Mouse (Mus musculus) liver, embryonic 18 days (tissue): Measurements from ENCODE around the gene Lrwd1. TPM values are rescaled to one million over a fixed set of nuclear protein-coding genes. Genes with fewer than 3 reads are reported as not detected.

Experiments
- polyA plus RNA-seq: library from polyadenylated mRNA; depleted of rRNA; stranded (reverse); fragments of >200 nt; gene quantifications from 2 replicates; pipeline ENCODE4 v1.2.3, GENCODE M21; 2012; rRNA removed

Lrwd1 gene
- polyA plus RNA-seq, result 21.1 and 23.3 TPM in 2 replicates

DNA sequence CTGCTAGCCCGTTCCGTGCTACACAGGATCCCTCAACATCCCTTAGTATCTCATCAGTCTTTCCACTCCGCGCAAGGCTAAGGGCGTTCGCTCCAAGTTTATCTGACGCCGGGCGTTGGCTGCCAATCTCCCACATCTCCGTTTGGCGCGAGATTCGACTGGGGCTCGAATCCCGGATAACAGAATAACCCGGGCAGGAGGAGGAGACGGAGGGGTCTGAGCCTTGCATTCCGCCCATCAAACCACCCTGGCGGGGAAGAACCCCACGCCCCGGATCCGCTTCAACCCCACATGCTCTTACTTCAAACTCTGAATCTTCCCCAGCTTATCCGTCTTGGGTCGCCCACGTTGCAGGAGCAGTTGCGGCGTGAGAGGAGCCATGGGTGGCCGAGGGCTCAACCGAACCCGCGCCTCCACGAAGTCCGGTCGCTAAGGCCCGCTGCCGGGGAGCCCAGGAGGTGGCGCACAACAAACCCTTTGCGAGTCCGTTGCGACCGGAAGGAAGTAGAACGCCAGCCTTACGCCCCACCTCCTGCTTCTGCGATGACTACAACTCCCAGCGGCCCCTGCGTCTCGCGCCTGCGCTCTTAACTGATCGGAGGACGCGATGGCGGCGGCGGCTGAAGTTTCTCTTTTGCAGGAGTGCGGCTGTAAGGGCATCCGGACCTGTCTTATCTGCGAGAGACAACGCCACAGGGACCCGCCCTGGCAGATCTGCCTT lies at the start of gene Lrwd1, which contains the start of gene Alkbh4:
TSS of gene Lrwd1 (minus strand) at position 504 of the 721 bp plus-strand sequence.
TSS of gene Alkbh4 (plus strand) at position 576 of the 721 bp plus-strand sequence.

DNA sequence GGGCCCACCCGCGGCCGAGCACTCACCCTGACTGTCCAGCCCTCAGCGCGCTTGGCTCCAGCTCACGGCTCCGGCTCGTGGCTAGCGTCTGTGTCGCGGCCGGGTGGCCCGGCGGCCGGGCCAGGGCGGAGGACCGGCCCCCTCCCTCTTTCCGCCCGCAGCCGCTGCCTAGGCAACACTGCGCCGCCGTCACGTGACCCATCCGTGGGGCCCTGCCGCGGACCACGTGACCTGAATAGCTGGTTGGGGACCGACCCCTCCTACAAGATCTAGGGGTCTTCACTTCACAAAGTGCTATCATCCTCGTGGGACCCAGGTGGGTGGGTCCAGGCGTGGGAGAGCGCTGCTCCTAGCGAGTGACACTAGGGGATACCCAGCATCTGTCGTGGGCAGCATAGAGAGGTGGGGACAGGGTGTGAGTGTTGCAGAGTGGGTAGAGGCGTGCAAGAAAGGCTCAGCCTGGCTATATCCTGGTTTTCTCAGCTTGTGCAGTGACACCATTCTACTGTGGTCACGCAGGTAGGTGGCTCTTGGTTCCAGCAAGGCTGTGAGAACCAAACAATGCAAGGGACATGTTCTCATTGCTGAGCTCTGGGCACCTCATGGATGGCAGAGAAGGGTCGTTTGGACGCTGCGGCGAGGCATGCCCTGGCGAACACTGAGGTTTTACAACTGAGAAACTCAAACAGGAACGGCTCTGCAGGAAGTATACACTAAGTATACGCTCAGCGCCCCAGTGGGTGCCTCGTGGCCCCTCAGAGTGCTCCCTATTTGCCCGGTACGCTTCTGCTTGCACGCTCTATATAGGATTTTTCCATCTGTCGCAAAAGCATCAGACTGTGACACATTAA lies 34.9 kb upstream of the Lrwd1 start, which contains the start of gene Orai2:
TSS of gene Orai2 (minus strand) at position 202 of the 851 bp plus-strand sequence.

DNA sequence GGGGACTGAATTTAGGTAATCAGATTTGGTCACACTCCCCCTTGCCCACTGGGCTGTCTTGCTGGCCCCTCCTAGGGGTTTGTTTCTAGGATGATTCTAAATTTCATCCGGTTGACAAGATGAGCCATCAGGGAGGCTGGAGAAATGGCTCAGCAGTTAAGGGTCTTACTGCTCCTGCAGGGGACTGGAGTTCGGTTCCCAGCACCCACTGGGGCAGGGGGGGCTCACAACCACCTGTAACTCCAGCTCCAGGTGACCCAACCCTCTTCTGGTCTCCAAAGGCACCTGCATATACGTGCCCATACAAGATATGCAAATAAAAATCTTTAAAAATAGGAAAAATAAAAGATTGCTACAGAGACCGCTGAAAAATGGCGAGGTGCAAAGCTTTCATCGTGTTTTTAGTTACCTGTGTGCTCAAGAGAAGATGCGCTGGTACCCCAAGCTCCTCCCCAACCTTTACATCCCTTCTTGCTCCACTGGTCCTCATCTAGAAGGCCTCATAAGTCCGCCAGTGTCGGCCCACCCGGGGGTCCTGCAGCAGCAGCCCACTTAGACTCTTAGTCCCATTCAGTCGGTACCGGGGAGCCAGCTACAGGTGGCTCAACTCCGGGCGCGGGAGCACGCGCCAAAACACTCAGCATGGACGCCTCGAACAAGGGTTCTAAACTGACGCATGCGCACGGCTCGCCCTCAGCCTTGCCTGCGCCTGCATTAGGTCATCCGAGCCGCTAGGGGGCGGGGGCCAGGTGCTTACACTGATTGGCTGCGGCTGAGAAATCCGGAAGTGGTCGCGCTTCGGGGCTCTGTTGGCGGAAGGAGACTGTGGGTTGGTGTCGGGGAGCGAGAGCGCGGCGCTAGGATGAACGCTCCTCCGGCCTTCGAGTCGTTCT lies 19.7 kb downstream of the Lrwd1 start, which contains the start of gene Polr2j:
TSS of gene Polr2j (plus strand) at position 741 of the 893 bp plus-strand sequence.

DNA sequence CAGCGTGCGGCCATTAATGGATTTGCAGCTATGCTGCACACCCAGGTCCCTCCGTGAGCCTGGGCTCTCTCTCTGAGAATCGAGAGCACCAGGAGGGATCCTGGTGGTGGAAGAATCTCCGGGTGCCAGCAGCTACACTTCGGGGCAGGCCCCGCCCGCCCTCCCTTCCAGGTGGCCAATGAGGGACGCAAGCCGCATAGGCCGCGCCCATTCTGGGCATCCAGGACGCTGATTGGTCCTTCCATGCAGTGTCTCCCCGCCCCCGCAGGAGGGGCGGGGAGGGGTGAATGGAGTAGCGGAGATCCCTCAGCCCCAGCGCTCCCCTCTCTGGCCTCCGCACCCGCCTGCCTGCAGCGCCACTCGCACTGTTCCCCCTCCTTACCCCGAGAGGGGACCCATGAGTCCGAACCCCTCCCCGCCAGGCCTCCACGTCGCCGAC lies 52.2 kb downstream of the Lrwd1 start, which contains the start of gene Rasa4:
TSS of gene Rasa4 (plus strand) at position 248 of the 439 bp plus-strand sequence.

Other genes starting within 250 kb of the Lrwd1 start
- gene Hspb1, start 248.2 kb downstream of the Lrwd1 start, polyA plus RNA-seq, result 2.9 and 4.0 TPM in 2 replicates
- 27.1 and 28.2 TPM in 2 replicates for gene Ywhag, start 201.5 kb downstream of the Lrwd1 start, polyA plus RNA-seq
- 2.4 and 2.9 TPM in 2 replicates for gene Ssc4d, start 161.5 kb downstream of the Lrwd1 start, polyA plus RNA-seq
- not detected in 2 replicates for gene Zp3, start 156.0 kb downstream of the Lrwd1 start, polyA plus RNA-seq
- gene Dtx2, start 141.3 kb downstream of the Lrwd1 start, polyA plus RNA-seq, result 4.2 and 4.4 TPM in 2 replicates
- 4.5 and 6.1 TPM in 2 replicates for gene Upk3b, start 97.6 kb downstream of the Lrwd1 start, polyA plus RNA-seq
- gene Upk3bl, start 81.6 kb downstream of the Lrwd1 start, polyA plus RNA-seq, result 0.04 TPM in 1 of 2 replicates, not detected in the other
- gene Rasa4, start 52.2 kb downstream of the Lrwd1 start, polyA plus RNA-seq, result 3.8 and 4.6 TPM in 2 replicates
- 72.5 and 80.5 TPM in 2 replicates for gene Polr2j, start 19.4 kb downstream of the Lrwd1 start, polyA plus RNA-seq
- gene Alkbh4, start 72 bp upstream of the Lrwd1 start, polyA plus RNA-seq, result 6.7 and 6.9 TPM in 2 replicates
- gene Orai2, start 34.6 kb upstream of the Lrwd1 start, polyA plus RNA-seq, result 6.1 and 6.5 TPM in 2 replicates
- 8.0 and 10.8 TPM in 2 replicates for gene Prkrip1, start 62.9 kb upstream of the Lrwd1 start, polyA plus RNA-seq
- gene Sh2b2, start 110.5 kb upstream of the Lrwd1 start, polyA plus RNA-seq, result 3.0 and 3.5 TPM in 2 replicates